Mouse (Mus musculus) 3T3-L1 (cell line): ENCODE measurements around the gene Rab11fip4.
"Not testable (repeated sequence)": the region's sequence is repeated elsewhere in the genome, so short reads cannot be mapped to it uniquely, and the experiment has no call there.

Experiments
- DNase-seq: peaks from one replicate; pipeline ENCODE4 v3.0.0-alpha.2; 2015; ENCODE audit warnings: low read depth, low spot score

The Rab11fip4 gene

DNA sequence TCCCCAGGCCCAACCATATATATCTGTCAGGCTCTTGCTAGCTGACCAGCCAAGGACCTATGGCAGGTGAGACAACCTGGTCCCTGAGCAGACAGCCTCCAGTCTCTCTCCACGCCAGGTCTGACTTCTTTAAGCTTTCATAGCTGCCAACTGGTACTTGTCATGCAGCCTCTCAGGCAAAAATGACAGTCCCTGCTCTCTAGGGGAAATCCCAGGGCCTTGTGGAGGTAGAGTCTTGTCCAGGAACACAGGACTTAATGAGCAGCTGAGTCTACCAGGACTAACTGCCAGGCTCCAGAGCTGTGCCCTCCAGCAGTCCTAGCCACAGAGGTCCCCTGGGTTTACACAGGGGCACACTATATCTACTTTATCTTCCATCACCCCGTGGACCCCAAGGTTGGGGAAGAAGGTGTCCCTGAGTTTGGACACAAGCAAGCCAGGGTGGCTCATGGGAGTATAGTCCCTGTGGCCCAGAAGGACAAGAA, 85.5 kb downstream of the Rab11fip4 start:
- no peak for DNase-seq

GRCm38 (mm10) chr11:79677402-79677801, 86.4 kb downstream of the Rab11fip4 start:
- DNase-seq = no peak

GRCm38 (mm10) chr11:79678363-79679153, 87.5 kb downstream of the Rab11fip4 start:
- DNase-seq = no peak

DNA sequence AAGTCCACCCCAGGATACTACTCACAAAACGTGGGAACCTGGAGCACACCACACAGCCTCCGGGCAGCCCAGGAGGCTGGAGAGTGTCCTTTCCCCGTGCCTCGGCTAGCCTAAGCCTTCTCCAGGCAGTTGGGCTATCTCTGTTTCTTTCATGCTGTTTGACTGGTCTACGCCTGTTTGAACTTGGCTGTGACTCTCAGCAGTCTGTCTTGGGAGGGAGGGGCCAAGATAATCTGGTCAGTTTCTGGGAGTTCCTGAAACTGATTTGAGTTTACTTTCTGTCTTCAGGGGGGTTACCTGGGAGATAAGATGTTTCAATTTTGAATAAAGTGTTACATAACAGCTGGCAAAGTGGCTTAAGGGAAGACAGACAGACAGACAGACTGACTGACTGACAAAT, 88.9 kb downstream of the Rab11fip4 start:
- DNase-seq = no peak

GRCm38 (mm10) chr11:79680559-79680958, 89.5 kb downstream of the Rab11fip4 start:
- no peak for DNase-seq

DNA sequence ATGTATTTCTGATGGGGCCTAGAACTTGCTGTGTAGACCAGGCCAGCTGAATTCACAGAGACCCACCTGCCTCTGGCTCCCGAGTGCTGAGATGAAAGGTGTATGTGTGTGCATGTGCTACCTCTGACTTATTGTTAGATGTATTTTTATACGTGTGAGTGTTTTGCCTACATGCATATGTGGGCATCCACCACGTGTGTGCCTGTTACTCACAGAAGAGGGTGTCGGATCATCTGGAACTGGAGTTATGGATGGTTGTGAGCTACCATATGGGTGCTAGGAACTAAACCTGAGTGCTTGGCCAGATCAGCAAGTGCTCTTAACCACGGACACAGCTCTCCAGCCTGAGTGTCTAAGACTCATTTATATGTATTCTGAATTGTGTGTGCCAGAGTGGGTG, 90.2 kb downstream of the Rab11fip4 start:
- no peak for DNase-seq

DNA sequence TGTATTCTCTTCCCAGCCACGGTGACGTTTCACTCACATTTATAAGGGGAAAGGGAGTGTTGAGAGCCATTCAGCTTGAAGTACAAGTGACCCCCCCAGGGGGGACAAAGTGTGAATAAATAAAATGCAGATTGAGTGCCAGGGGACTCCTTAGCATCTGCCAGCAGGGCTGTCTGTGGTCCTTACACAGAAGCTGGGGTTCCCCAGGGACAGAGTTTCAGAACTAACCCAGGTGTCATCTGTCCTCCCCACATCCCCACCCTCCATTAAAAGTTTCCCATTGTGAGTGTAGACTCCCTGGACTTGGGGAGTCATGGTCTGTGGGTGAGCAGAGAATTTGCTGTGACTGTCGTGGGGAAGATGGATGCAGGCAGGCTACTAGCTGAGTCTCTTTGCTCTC, 90.8 kb downstream of the Rab11fip4 start:
- no peak for DNase-seq

DNA sequence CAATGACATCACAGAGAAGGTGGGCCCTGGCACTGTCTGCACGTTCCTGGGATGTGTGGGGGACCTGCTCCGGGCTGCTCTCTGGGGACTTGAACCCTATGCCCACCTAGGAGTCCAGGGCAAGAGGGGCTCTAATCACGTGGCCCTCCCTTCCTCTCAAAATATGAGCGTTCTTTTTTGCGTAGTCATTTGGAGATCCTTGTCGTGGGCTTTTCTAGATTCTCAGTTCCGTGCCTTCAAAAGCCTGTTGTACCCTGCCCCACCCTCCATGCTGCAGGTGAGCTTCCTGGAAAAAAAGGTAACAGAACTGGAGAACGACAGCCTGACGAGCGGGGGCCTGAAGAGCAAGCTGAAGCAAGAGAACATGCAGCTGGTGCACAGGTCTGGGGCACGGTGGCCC, 94.1 kb downstream of the Rab11fip4 start:
- DNase-seq = no peak

GRCm38 (mm10) chr11:79686501-79687121, 95.6 kb downstream of the Rab11fip4 start:
- peak; percentile 91 for DNase-seq

GRCm38 (mm10) chr11:79689916-79690315, 98.9 kb downstream of the Rab11fip4 start:
- peak; percentile 28 for DNase-seq

- DNase-seq = no peak
Observed at GRCm38 (mm10) chr11:79691513-79691912, 100.5 kb downstream of the Rab11fip4 start.

DNA sequence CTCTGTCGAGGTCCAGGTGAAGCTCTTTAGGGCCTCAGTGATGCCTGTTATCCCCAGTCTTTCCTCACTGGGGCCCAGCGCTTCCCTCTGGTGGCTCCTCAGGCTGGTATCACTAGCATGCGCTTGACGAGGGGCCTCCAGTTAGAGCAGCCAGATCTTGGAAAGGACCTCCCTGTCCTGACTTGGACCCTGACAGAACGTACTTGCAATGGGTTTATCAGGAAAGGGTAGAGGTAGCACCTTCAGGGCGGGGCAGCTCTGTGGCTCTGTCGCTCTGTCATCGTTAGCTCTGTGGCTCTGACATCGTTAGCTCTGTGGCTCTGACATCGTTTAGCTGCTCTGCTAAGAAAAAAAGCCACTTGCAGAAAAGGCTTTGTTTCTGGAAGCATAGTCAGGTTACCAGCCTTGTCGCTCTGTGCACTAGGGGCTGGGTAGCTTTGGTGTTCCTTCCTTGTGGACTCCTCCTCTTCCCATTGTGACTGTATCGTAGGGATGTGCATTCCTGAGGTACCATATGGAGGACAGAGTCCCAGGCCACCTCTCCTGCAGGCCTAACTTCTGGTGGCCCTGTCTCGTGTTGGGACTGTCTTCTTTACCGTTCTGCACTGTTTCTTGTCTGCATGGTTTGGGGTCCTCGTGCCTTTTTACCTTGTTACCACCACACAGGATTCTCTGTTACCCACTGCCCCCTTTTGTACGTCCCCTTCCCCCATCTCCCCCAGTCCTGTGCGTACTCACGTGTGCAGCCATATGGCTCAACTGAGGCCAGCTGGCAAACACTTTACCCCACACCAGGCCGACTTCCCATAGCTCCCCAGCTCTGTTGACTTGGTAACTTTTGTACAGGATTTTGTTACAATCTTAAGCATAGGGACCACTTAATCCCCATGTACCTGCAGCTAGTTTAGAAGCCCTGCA, 105.6 kb downstream of the Rab11fip4 start:
- no peak for DNase-seq

- DNase-seq = no peak
Observed at GRCm38 (mm10) chr11:79698071-79698470, 107.1 kb downstream of the Rab11fip4 start.

DNA sequence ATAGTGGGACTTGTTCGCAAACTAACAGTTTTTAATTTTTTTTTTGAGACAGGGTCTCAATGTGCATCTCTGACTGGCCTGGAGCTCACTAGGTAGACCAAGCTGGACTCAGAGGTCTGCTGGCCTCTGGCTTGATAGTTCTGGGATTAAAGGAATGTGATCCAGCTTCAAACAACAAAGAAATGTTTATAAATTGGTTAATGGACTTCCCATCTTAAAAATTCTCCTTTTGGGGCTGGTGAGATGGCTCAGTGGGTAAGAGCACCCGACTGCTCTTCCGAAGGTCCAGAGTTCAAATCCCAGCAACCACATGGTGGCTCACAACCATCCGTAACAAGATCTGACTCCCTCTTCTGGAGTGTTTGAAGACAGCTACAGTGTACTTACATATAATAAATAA, 107.5 kb downstream of the Rab11fip4 start:
- DNase-seq = not testable (repeated sequence)

- DNase-seq = no peak
Observed at GRCm38 (mm10) chr11:79701466-79701865, 110.5 kb downstream of the Rab11fip4 start.

DNA sequence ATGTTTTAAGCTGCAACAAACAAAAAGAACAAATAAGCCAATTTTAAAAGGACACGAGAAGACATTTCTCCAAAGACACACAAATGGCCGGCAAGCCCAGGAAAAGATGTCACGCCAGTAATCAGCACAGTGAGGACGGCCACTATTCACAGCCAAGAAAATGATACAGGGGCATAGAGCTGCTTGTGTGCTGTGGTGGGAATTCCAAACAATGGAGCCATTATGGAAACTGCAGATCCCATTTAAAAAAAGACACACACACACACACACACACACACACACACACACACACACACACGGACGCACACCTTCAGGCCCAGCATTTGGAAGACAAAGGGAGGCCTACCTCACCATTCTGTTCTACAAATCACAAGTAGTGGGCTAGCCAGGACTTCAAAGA, 111.1 kb downstream of the Rab11fip4 start:
- no peak for DNase-seq

DNA sequence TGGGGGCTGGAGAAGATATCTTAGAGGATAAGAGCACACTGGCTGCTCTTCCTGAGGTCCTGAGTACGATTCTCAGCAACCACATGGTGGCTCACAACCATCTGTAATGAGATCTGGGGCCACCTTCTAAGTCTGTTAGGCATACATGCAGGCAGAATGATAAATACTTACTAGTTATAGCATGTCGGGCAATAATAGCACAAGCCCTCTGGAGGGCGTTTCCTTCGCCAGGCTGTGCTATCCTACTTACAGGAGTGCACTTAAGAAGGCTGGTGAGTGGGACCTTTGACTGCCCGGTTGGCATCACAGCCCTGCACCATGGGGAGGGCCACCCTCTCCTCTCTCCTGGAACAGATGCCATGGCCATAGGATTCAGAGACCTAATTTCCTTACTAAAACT, 112.4 kb downstream of the Rab11fip4 start:
- peak; percentile 88 for DNase-seq

GRCm38 (mm10) chr11:79703885-79704291, 112.9 kb downstream of the Rab11fip4 start:
- peak; percentile 83 for DNase-seq

GRCm38 (mm10) chr11:79704318-79705150, 113.5 kb downstream of the Rab11fip4 start:
- peak; percentile 88 for DNase-seq

- DNase-seq = no peak
Observed at GRCm38 (mm10) chr11:79707084-79707483, 116.1 kb downstream of the Rab11fip4 start.
